ENCODE assay signal across 21 mouse cellular contexts in the genomic region with DNA sequence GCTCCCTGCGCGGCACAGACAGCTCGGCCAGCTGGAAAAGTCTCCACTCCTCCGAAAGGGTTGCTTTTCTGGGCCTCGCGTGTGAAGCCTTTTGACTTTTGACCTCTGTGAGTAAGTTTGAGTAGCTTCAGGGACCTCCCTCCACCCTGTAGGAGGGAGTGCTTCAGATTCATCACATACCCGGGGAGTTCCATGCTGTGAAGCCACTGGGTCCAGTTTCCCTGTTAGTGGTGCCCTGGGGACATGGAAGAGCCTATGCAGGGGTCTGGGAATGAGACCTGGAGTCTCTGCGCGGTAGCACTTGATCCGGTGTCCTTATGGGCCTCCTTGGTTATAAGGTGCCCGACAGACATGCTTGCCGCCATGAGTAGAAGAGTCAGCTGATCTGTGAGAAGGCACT. TPM values are rescaled to one million over a fixed set of nuclear protein-coding genes. Genes with fewer than 3 reads are reported as not detected.
DNase-seq lines count a peak whose midpoint lies in the region; ATAC-seq and TF ChIP-seq lines count a peak whose summit lies in the region.
"Had no signal": no experiment of that assay in that cellular context is flagged by ENCODE, and none has a peak within 500 bp of the region (broad histone marks: within the 10 kb centered on the region; RNA-seq: fewer than 3 reads in every experiment).

No protein-coding gene starts in this region.

- DNase-seq in forebrain, embryonic 14.5 days (ENCODE audit: low spot score) = no peak
- no peak for DNase-seq in layer of hippocampus, adult 2 months (ENCODE audit: low spot score in 2 of 2)
- no peak for DNase-seq in layer of hippocampus, adult 11-12 months (ENCODE audit: low spot score)
- DNase-seq: adrenal gland, postnatal 36 days; B cell, adult 2 months; gastrocnemius, postnatal 10 days; heart, adult 2 months; heart, postnatal 36 days; lung, adult 18-20 months; spleen, adult 18-20 months had no signal

- H3ac ChIP-seq in myocyte (ENCODE audit: control insufficient read depth, insufficient read length) = no peak overlapping the region

- no peak overlapping the region for H3K4me3 ChIP-seq in forebrain, embryonic 14.5 days (ENCODE audit: low read depth, low read length)
- no peak overlapping the region for H3K4me3 ChIP-seq in forebrain, embryonic 15.5 days
- no peak overlapping the region for H3K4me3 ChIP-seq in intestine, embryonic 16.5 days (ENCODE audit: low read length)
- H3K4me3 ChIP-seq in intestine, embryonic 15.5 days (replicated peaks) = no peak overlapping the region
- no peak overlapping the region for H3K4me3 ChIP-seq in layer of hippocampus, adult 2 months
- H3K4me3 ChIP-seq in myocyte = no peak overlapping the region
- H3K4me3 ChIP-seq: embryonic facial prominence, embryonic 10.5 days; erythroblast, embryonic 14.5 days; heart, adult 2 months; limb, embryonic 15.5 days; neural tube, embryonic 13.5 days; stomach, embryonic 15.5 days had no signal

- no peaks in the 10 kb centered on the region for H3K9me3 ChIP-seq in forebrain, embryonic 14.5 days (replicated peaks; ENCODE audit: control insufficient read depth, low read length)
- no peaks in the 10 kb centered on the region for H3K9me3 ChIP-seq in forebrain, embryonic 15.5 days
- no peaks in the 10 kb centered on the region for H3K9me3 ChIP-seq in intestine, embryonic 16.5 days (ENCODE audit: control insufficient read depth, low read length)
- no peaks in the 10 kb centered on the region for H3K9me3 ChIP-seq in intestine, embryonic 15.5 days
- H3K9me3 ChIP-seq: embryonic facial prominence, embryonic 10.5 days; limb, embryonic 15.5 days; neural tube, embryonic 13.5 days; stomach, embryonic 15.5 days had no signal

- no peaks in the 10 kb centered on the region for H3K27me3 ChIP-seq in forebrain, embryonic 14.5 days (replicated peaks; ENCODE audit: control insufficient read depth, insufficient read depth, low read length)
- H3K27me3 ChIP-seq in forebrain, embryonic 15.5 days = no peaks in the 10 kb centered on the region
- H3K27me3 ChIP-seq in intestine, embryonic 16.5 days (replicated peaks; ENCODE audit: control insufficient read depth, insufficient read depth, low read length) = no peaks in the 10 kb centered on the region
- H3K27me3 ChIP-seq in intestine, embryonic 15.5 days (replicated peaks) = no peaks in the 10 kb centered on the region
- no peaks in the 10 kb centered on the region for H3K27me3 ChIP-seq in myocyte (ENCODE audit: control insufficient read depth, insufficient read depth, insufficient read length)
- H3K27me3 ChIP-seq: limb, embryonic 15.5 days; neural tube, embryonic 13.5 days; stomach, embryonic 15.5 days had no signal

- TF ChIP-seq POLR2A in myocyte (IDR thresholded peaks at IDR 0.05; ENCODE audit: insufficient read length, low read depth) = no peak

- no peak for ATAC-seq in forebrain, embryonic 14.5 days
- no peak for ATAC-seq in forebrain, embryonic 15.5 days (replicated peaks)
- no peak for ATAC-seq in intestine, embryonic 16.5 days
- ATAC-seq in intestine, embryonic 15.5 days = no peak
- no peak for ATAC-seq in megakaryocyte progenitor cell, adult 5-6 weeks (replicated peaks; ENCODE audit: poor library complexity)
- ATAC-seq: inflammation-experienced regulatory T-cells, adult 6 months had no signal

- 0 out of 2 replicates have a peak overlapping the region, but pooled peaks have one; percentile 21 for H3K27ac ChIP-seq in forebrain, embryonic 14.5 days (ENCODE audit: low read depth, low read length)
- H3K27ac ChIP-seq in forebrain, embryonic 15.5 days (replicated peaks) = no peak overlapping the region
- no peak overlapping the region for H3K27ac ChIP-seq in intestine, embryonic 16.5 days (ENCODE audit: low read length)
- no peak overlapping the region for H3K27ac ChIP-seq in intestine, embryonic 15.5 days
- H3K27ac ChIP-seq in layer of hippocampus, adult 2 months = peak overlapping the region; percentile 74; the same call in 1 of the 2 replicates
- H3K27ac ChIP-seq: embryonic facial prominence, embryonic 10.5 days; heart, adult 2 months; limb, embryonic 15.5 days; stomach, embryonic 15.5 days had no signal

- no peaks in the 10 kb centered on the region for H3K36me3 ChIP-seq in forebrain, embryonic 14.5 days (ENCODE audit: control insufficient read depth, insufficient read depth, low read length)
- H3K36me3 ChIP-seq in forebrain, embryonic 15.5 days = no peaks in the 10 kb centered on the region
- H3K36me3 ChIP-seq in intestine, embryonic 16.5 days (ENCODE audit: control insufficient read depth, insufficient read depth, low read length) = no peaks in the 10 kb centered on the region
- H3K36me3 ChIP-seq in intestine, embryonic 15.5 days = no peaks in the 10 kb centered on the region
- no peaks in the 10 kb centered on the region for H3K36me3 ChIP-seq in myocyte (ENCODE audit: control insufficient read depth, insufficient read depth)
- H3K36me3 ChIP-seq: embryonic facial prominence, embryonic 10.5 days; limb, embryonic 15.5 days; neural tube, embryonic 13.5 days; stomach, embryonic 15.5 days had no signal

- no peak overlapping the region for H3K4me2 ChIP-seq in forebrain, embryonic 14.5 days (ENCODE audit: low read length)
- no peak overlapping the region for H3K4me2 ChIP-seq in forebrain, embryonic 15.5 days (replicated peaks)
- H3K4me2 ChIP-seq in intestine, embryonic 16.5 days (ENCODE audit: low read depth, low read length) = no peak overlapping the region
- H3K4me2 ChIP-seq in intestine, embryonic 15.5 days (replicated peaks) = no peak overlapping the region
- H3K4me2 ChIP-seq in myocyte (ENCODE audit: low read depth) = peak overlapping the region; percentile 15
- H3K4me2 ChIP-seq: limb, embryonic 15.5 days; neural tube, embryonic 13.5 days; stomach, embryonic 15.5 days had no signal

- H3K79me2 ChIP-seq in myocyte (ENCODE audit: control insufficient read depth, insufficient read depth) = peaks cover 47% of the 10 kb centered on the region

- peaks cover 44% of the 10 kb centered on the region for H3K4me1 ChIP-seq in forebrain, embryonic 14.5 days (ENCODE audit: control insufficient read depth, insufficient read depth, low read length)
- H3K4me1 ChIP-seq in forebrain, embryonic 15.5 days = peaks cover 58% of the 10 kb centered on the region
- peaks cover 72% of the 10 kb centered on the region for H3K4me1 ChIP-seq in intestine, embryonic 16.5 days (ENCODE audit: control insufficient read depth, insufficient read depth, low read length)
- peaks cover 58% of the 10 kb centered on the region for H3K4me1 ChIP-seq in intestine, embryonic 15.5 days (replicated peaks)

- no peak overlapping the region for H3K9ac ChIP-seq in forebrain, embryonic 14.5 days (ENCODE audit: low read length)
- no peak overlapping the region for H3K9ac ChIP-seq in forebrain, embryonic 15.5 days (replicated peaks)
- 0 out of 2 replicates have a peak overlapping the region, but pooled peaks have one; percentile 14 for H3K9ac ChIP-seq in intestine, embryonic 16.5 days (ENCODE audit: low read depth, low read length)
- no peak overlapping the region for H3K9ac ChIP-seq in intestine, embryonic 15.5 days
- H3K9ac ChIP-seq: limb, embryonic 15.5 days; neural tube, embryonic 13.5 days; stomach, embryonic 15.5 days had no signal

- no peak for TF ChIP-seq CTCF in layer of hippocampus, adult 2 months (conservative IDR thresholded peaks at IDR 0.05)

- 62% methylated on average over 12 of the region's 12 CpGs for WGBS in forebrain, embryonic 14.5 days
- 58% methylated on average over 12 of the region's 12 CpGs for WGBS in forebrain, embryonic 15.5 days
- 75% methylated on average over 12 of the region's 12 CpGs for WGBS in intestine, embryonic 16.5 days
- 74% methylated on average over 12 of the region's 12 CpGs for WGBS in intestine, embryonic 15.5 days

TF ChIP-seq in myocyte, 11 proteins besides CTCF, POLR2A, EP300 and RAD21:
- no peak for TF ChIP-seq MYOD1 (IDR thresholded peaks at IDR 0.05; ENCODE audit: control insufficient read depth in 1 of 3, insufficient read length in 2 of 3, low read depth in 2 of 3)
- TF ChIP-seq MAX (IDR thresholded peaks at IDR 0.05; ENCODE audit: low read depth) = no peak
- no peak for TF ChIP-seq USF1 (IDR thresholded peaks at IDR 0.05; ENCODE audit: low read depth)
- no peak for TF ChIP-seq CEBPB (IDR thresholded peaks at IDR 0.05; ENCODE audit: insufficient read depth, poor library complexity, severe bottlenecking)
- TF ChIP-seq SRF (IDR thresholded peaks at IDR 0.05; ENCODE audit: control insufficient read depth, insufficient read length, low read depth) = no peak
- TF ChIP-seq REST (IDR thresholded peaks at IDR 0.05; ENCODE audit: insufficient read depth, insufficient read length) = no peak
- TF ChIP-seq E2F4 (IDR thresholded peaks at IDR 0.05; ENCODE audit: insufficient read depth) = no peak
- no peak for TF ChIP-seq POLR2AphosphoS2 (IDR thresholded peaks at IDR 0.05; ENCODE audit: insufficient read length, low read depth)
- TF ChIP-seq TCF12 (IDR thresholded peaks at IDR 0.05; ENCODE audit: insufficient read depth, poor library complexity, severe bottlenecking) = no peak
- no peak for TF ChIP-seq MYOG (IDR thresholded peaks at IDR 0.05; ENCODE audit: control insufficient read depth in 1 of 3, insufficient read depth in 1 of 3, insufficient read length in 2 of 3, low read depth in 2 of 3)
- TF ChIP-seq TCF3 (IDR thresholded peaks at IDR 0.05; ENCODE audit: insufficient read length, low read depth) = no peak

RNA-seq across cellular contexts. Expression of gene Gramd4, which starts 24.2 kb away (rescaled TPM):
- polyA plus RNA-seq in forebrain, embryonic 14.5 days (2014; fragmentation: Nextera tagmentation; extraction: Ambion mirVana) = 20.7 and 28.0 TPM in 2 replicates
- polyA plus RNA-seq in forebrain, embryonic 15.5 days (2015; fragmentation: Nextera tagmentation; extraction: Ambion mirVana) = 48.8 and 52.9 TPM in 2 replicates
- 9.1 and 9.5 TPM in 2 replicates for polyA plus RNA-seq in intestine, embryonic 16.5 days (2015; fragmentation: Nextera tagmentation; extraction: Ambion mirVana)
- polyA plus RNA-seq in intestine, embryonic 15.5 days (2015; fragmentation: Nextera tagmentation; extraction: Ambion mirVana) = 12.4 and 13.6 TPM in 2 replicates
- 10 to 100 TPM; 24.8 to 28.7 TPM for total RNA-seq in layer of hippocampus, adult 2 months (2021)
- polyA plus RNA-seq in myocyte (2012; fragmentation: generic; extraction: Trizol) = 15.0 TPM
- total RNA-seq in megakaryocyte progenitor cell, adult 5-6 weeks (2015) = 7.1 and 7.4 TPM in 2 replicates
- 19.7 and 20.5 TPM in 2 replicates for total RNA-seq in megakaryocyte progenitor cell, adult 5-6 weeks (2017)

RNA-seq across cellular contexts. Expression of gene Celsr1, which starts 48.1 kb away (rescaled TPM):
- 8.6 and 9.6 TPM in 2 replicates for polyA plus RNA-seq in forebrain, embryonic 14.5 days (2014; fragmentation: Nextera tagmentation; extraction: Ambion mirVana)
- polyA plus RNA-seq in forebrain, embryonic 15.5 days (2015; fragmentation: Nextera tagmentation; extraction: Ambion mirVana) = 5.8 and 7.2 TPM in 2 replicates
- 0.51 and 0.70 TPM in 2 replicates for polyA plus RNA-seq in intestine, embryonic 16.5 days (2015; fragmentation: Nextera tagmentation; extraction: Ambion mirVana)
- 1.1 TPM in 2 replicates for polyA plus RNA-seq in intestine, embryonic 15.5 days (2015; fragmentation: Nextera tagmentation; extraction: Ambion mirVana)
- total RNA-seq in layer of hippocampus, adult 2 months (2021) = 1 to 10 TPM; 5.5 to 5.8 TPM
- polyA plus RNA-seq in myocyte (2012; fragmentation: generic; extraction: Trizol) = 0.06 TPM
- total RNA-seq in megakaryocyte progenitor cell, adult 5-6 weeks (2015) = 8.4 and 10.7 TPM in 2 replicates
- total RNA-seq in megakaryocyte progenitor cell, adult 5-6 weeks (2017) = 4.4 and 6.6 TPM in 2 replicates

Comparison
In these comparisons a context has a peak if more than half of its experiments do, and no peak if none do; other contexts are left out.
1. H3K27ac ChIP-seq: peak in forebrain, embryonic 14.5 days (single experiment) and layer of hippocampus, adult 2 months (single experiment); none in forebrain, embryonic 15.5 days (single experiment), intestine, embryonic 16.5 days (single experiment) and intestine, embryonic 15.5 days (single experiment).